Mouse (Mus musculus): Measurements from ENCODE around the gene Mroh2a.

Mroh2a gene

GRCm38 (mm10) chr1:88218591-88218990 is 8.2 kb upstream of the Mroh2a start:
- peak in 1 of 2 experiments; percentile 4 for DNase-seq (ENCODE audit: low spot score in 2 of 2)

- peak; percentile 4 to 12 for DNase-seq (ENCODE audit: low spot score in 2 of 2)
Measured at GRCm38 (mm10) chr1:88219054-88219453, 7.7 kb upstream of the Mroh2a start.

- peak; percentile 10 to 14 for DNase-seq (ENCODE audit: low spot score in 2 of 2)
Measured at GRCm38 (mm10) chr1:88220336-88220735, 6.5 kb upstream of the Mroh2a start.

- no peak for DNase-seq (ENCODE audit: low spot score in 2 of 2)
Measured at GRCm38 (mm10) chr1:88222216-88222615, 4.6 kb upstream of the Mroh2a start.

GRCm38 (mm10) chr1:88223011-88223515 is 3.7 kb upstream of the Mroh2a start:
- peak; percentile 11 to 14 for DNase-seq (ENCODE audit: low spot score in 2 of 2)

GRCm38 (mm10) chr1:88223591-88223990 is 3.2 kb upstream of the Mroh2a start:
- peak; percentile 8 to 17 for DNase-seq (ENCODE audit: low spot score in 2 of 2)

- DNase-seq (ENCODE audit: low spot score in 2 of 2) = peak; percentile 46 to 48
Measured at GRCm38 (mm10) chr1:88224029-88224776, 2.6 kb upstream of the Mroh2a start.

- DNase-seq (ENCODE audit: low spot score in 2 of 2) = peak; percentile 10 to 13
Measured at GRCm38 (mm10) chr1:88225301-88225700, 1.5 kb upstream of the Mroh2a start.

GRCm38 (mm10) chr1:88225741-88226140 is 1.0 kb upstream of the Mroh2a start:
- peak in 1 of 2 experiments; percentile 14 for DNase-seq (ENCODE audit: low spot score in 2 of 2)

GRCm38 (mm10) chr1:88227482-88227881 is 696 bp downstream of the Mroh2a start:
- DNase-seq (ENCODE audit: low spot score in 2 of 2) = peak in 1 of 2 experiments; percentile 18

GRCm38 (mm10) chr1:88228121-88228520 is 1.3 kb downstream of the Mroh2a start:
- no peak for DNase-seq (ENCODE audit: low spot score in 2 of 2)

GRCm38 (mm10) chr1:88229566-88229965 is 2.8 kb downstream of the Mroh2a start:
- DNase-seq (ENCODE audit: low spot score in 2 of 2) = no peak

GRCm38 (mm10) chr1:88229986-88230385 is 3.2 kb downstream of the Mroh2a start:
- no peak for DNase-seq (ENCODE audit: low spot score in 2 of 2)

GRCm38 (mm10) chr1:88230421-88230820 is 3.6 kb downstream of the Mroh2a start:
- no peak for DNase-seq (ENCODE audit: low spot score in 2 of 2)

- DNase-seq (ENCODE audit: low spot score in 2 of 2) = no peak
Measured at GRCm38 (mm10) chr1:88230981-88231802, 4.4 kb downstream of the Mroh2a start.

GRCm38 (mm10) chr1:88231803-88232499 is 5.2 kb downstream of the Mroh2a start:
- no peak for DNase-seq (ENCODE audit: low spot score in 2 of 2)

GRCm38 (mm10) chr1:88232664-88233380 is 6.0 kb downstream of the Mroh2a start:
- no peak for DNase-seq (ENCODE audit: low spot score in 2 of 2)

- DNase-seq (ENCODE audit: low spot score in 2 of 2) = no peak
Measured at GRCm38 (mm10) chr1:88233421-88234247, 6.8 kb downstream of the Mroh2a start.

GRCm38 (mm10) chr1:88234248-88234610 is 7.4 kb downstream of the Mroh2a start:
- no peak for DNase-seq (ENCODE audit: low spot score in 2 of 2)

- DNase-seq (ENCODE audit: low spot score in 2 of 2) = no peak
Measured at GRCm38 (mm10) chr1:88234646-88235045, 7.9 kb downstream of the Mroh2a start.

All from heart, adult 9 months (tissue).